In genomic region chr9:70816701-70817305, GRCm38 (mm10) we compare ENCODE assay signal across 16 mouse cellular contexts.
DNase-seq lines count a peak whose midpoint lies in the region; ATAC-seq and TF ChIP-seq lines count a peak whose summit lies in the region.
"Had no signal": no experiment of that assay in that cellular context is flagged by ENCODE, and none has a peak within 500 bp of the region (broad histone marks: within the 10 kb centered on the region; RNA-seq: fewer than 3 reads in every experiment).

No protein-coding gene starts in this region.

- ATAC-seq in midbrain, embryonic 15.5 days (replicated peaks) = no peak

- H3K4me1 ChIP-seq in midbrain, embryonic 10.5 days = peaks cover 16% of the 10 kb centered on the region
- no peaks in the 10 kb centered on the region for H3K4me1 ChIP-seq in midbrain, embryonic 15.5 days
- H3K4me1 ChIP-seq in olfactory bulb, adult 2 months (ENCODE audit: control insufficient read depth, insufficient read depth, low read length) = peaks cover 12% of the 10 kb centered on the region

- peak overlapping the region; percentile 68 for H3K27ac ChIP-seq in midbrain, embryonic 10.5 days (replicated peaks)
- no peak overlapping the region for H3K27ac ChIP-seq in midbrain, embryonic 15.5 days
- peak overlapping the region; percentile 41 for H3K27ac ChIP-seq in olfactory bulb, adult 2 months (ENCODE audit: insufficient read depth, low read depth, low read length)
- no peak overlapping the region for H3K27ac ChIP-seq in gastrocnemius, adult 2 months
- H3K27ac ChIP-seq: embryonic facial prominence, embryonic 15.5 days; limb, embryonic 13.5 days had no signal

- no peak for DNase-seq in midbrain, embryonic 10.5 days (ENCODE audit: low spot score)
- DNase-seq in R1 (ENCODE audit: low read depth, low spot score) = peak; percentile 50
- DNase-seq in frontal cortex, postnatal 36 days (ENCODE audit: low spot score in 2 of 2) = peak; percentile 51 to 72
- no peak for DNase-seq in kidney, postnatal 4 days
- no peak for DNase-seq in gastrocnemius, adult 2 months
- DNase-seq: adrenal gland, postnatal 10 days; cerebellum, adult 8-10 months; gastrocnemius, postnatal 25 days; heart, postnatal 14 days; kidney, adult 2 months; lung, postnatal 10 days had no signal

- no peak for TF ChIP-seq POLR2A in olfactory bulb, adult 2 months (IDR thresholded peaks at IDR 0.05; ENCODE audit: insufficient read depth, low read depth, low read length)

- WGBS in midbrain, embryonic 10.5 days = 74% methylated on average over 14 of the region's 14 CpGs
- 57% methylated on average over 14 of the region's 14 CpGs for WGBS in midbrain, embryonic 15.5 days
- 61% methylated on average over 14 of the region's 14 CpGs for WGBS in olfactory bulb, adult 2 months

- no peaks in the 10 kb centered on the region for H3K9me3 ChIP-seq in midbrain, embryonic 10.5 days (replicated peaks)
- H3K9me3 ChIP-seq in midbrain, embryonic 15.5 days = no peaks in the 10 kb centered on the region
- H3K9me3 ChIP-seq: embryonic facial prominence, embryonic 15.5 days; limb, embryonic 13.5 days had no signal

- no peak overlapping the region for H3K4me3 ChIP-seq in midbrain, embryonic 10.5 days
- no peak overlapping the region for H3K4me3 ChIP-seq in midbrain, embryonic 15.5 days
- no peak overlapping the region for H3K4me3 ChIP-seq in olfactory bulb, adult 2 months (ENCODE audit: insufficient read depth, low read depth, low read length)
- H3K4me3 ChIP-seq in gastrocnemius, adult 2 months = no peak overlapping the region
- H3K4me3 ChIP-seq: embryonic facial prominence, embryonic 15.5 days; limb, embryonic 13.5 days; myocyte had no signal

- H3K9ac ChIP-seq in midbrain, embryonic 15.5 days = no peak overlapping the region
- H3K9ac ChIP-seq: embryonic facial prominence, embryonic 15.5 days; limb, embryonic 13.5 days had no signal

- no peaks in the 10 kb centered on the region for H3K27me3 ChIP-seq in midbrain, embryonic 10.5 days (ENCODE audit: low read depth, poor library complexity, severe bottlenecking)
- no peaks in the 10 kb centered on the region for H3K27me3 ChIP-seq in midbrain, embryonic 15.5 days (replicated peaks)
- H3K27me3 ChIP-seq: embryonic facial prominence, embryonic 15.5 days; limb, embryonic 13.5 days had no signal

- intact Hi-C loops in gastrocnemius, adult 2 months (cut with DNase I) = no loop called here

- H3K36me3 ChIP-seq in midbrain, embryonic 10.5 days = no peaks in the 10 kb centered on the region
- no peaks in the 10 kb centered on the region for H3K36me3 ChIP-seq in midbrain, embryonic 15.5 days (replicated peaks)
- H3K36me3 ChIP-seq: embryonic facial prominence, embryonic 15.5 days; limb, embryonic 13.5 days had no signal

- no peak overlapping the region for H3K4me2 ChIP-seq in midbrain, embryonic 15.5 days
- H3K4me2 ChIP-seq: embryonic facial prominence, embryonic 15.5 days; limb, embryonic 13.5 days had no signal

- TF ChIP-seq CTCF in olfactory bulb, adult 2 months (IDR thresholded peaks at IDR 0.05; ENCODE audit: insufficient read depth, low read depth, low read length) = no peak
- TF ChIP-seq CTCF in gastrocnemius, adult 2 months (IDR thresholded peaks at IDR 0.05) = no peak

Comparison
In these comparisons a context has a peak if more than half of its experiments do, and no peak if none do; other contexts are left out.
1. H3K27ac ChIP-seq: peak in midbrain, embryonic 10.5 days (single experiment) and olfactory bulb, adult 2 months (single experiment); none in midbrain, embryonic 15.5 days (single experiment) and gastrocnemius, adult 2 months (single experiment).
2. DNase-seq: peak in R1 (single experiment) and frontal cortex, postnatal 36 days (2 of 2); none in midbrain, embryonic 10.5 days (single experiment), kidney, postnatal 4 days (0 of 2) and gastrocnemius, adult 2 months (single experiment).